Mouse (Mus musculus) heart, postnatal 0 days (tissue): ENCODE measurements around the gene Camta1.

ENCODE experiments used
- CTCF ChIP-seq: IDR thresholded peaks from 2 replicates; pipeline ENCODE4 v1.5.1; 2016; ENCODE audit warnings: antibody characterized with exemption, control low read depth, low read depth
- EP300 ChIP-seq: IDR thresholded peaks from 2 replicates; pipeline ENCODE4 v1.6.1; 2016; ENCODE audit warnings: antibody characterized with exemption, low read depth

GRCm38 (mm10) chr4:151859275-151859674, 2.4 kb downstream of the Camta1 start:
- TF ChIP-seq CTCF (no peak), EP300 (0 out of 2 replicates have a peak, but pooled peaks have one; percentile 58)
